ENCODE assay signal across 23 mouse cellular contexts in the genomic region with DNA sequence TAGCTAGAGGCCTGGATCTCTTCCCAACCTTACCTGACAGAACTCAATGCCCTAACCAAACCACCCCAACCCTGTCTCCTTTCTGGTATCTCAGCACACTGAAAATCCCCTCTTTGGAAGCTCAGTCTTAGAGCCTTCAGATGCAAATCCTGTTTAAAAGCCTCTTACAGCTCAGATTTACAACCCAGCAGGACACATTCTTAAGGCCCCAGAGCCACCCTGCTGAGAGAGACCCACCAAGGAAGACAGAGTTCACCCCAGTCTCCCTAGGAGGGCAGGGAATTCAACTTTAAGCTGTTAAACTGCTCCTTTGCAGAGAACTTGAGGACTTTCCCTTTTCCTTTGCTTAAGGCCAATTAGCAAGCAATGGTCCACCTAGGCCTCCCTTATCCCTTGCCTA.
"Had no signal": no experiment of that assay in that cellular context is flagged by ENCODE, and none has a peak within 500 bp of the region (broad histone marks: within the 10 kb centered on the region; RNA-seq: fewer than 3 reads in every experiment).

No protein-coding gene starts in this region.

- H3K9me3 ChIP-seq: heart, embryonic 10.5 days; hindbrain, embryonic 10.5 days; hindbrain, embryonic 12.5 days; intestine, embryonic 15.5 days; kidney, embryonic 15.5 days; limb, embryonic 10.5 days; limb, embryonic 12.5 days had no signal

- H3K36me3 ChIP-seq: heart, embryonic 10.5 days; heart, embryonic 12.5 days; hindbrain, embryonic 10.5 days; hindbrain, embryonic 12.5 days; intestine, embryonic 15.5 days; kidney, embryonic 15.5 days; limb, embryonic 10.5 days; limb, embryonic 12.5 days; liver, embryonic 13.5 days had no signal

- DNase-seq: gastrocnemius, postnatal 10 days; gastrocnemius, postnatal 25 days; heart, adult 18-20 months; heart, postnatal 10 days; heart, postnatal 4 days; kidney, adult 18-20 months; kidney, adult 9 months; kidney, postnatal 14 days; kidney, postnatal 36 days; layer of hippocampus, adult 9-11 months; layer of hippocampus, postnatal 36 days; liver; liver, embryonic 13.5 days had no signal

- H3K4me1 ChIP-seq: heart, embryonic 10.5 days; heart, embryonic 12.5 days; hindbrain, embryonic 12.5 days; intestine, embryonic 15.5 days; kidney, embryonic 15.5 days; liver, embryonic 13.5 days had no signal

- H3K4me3 ChIP-seq: heart, embryonic 10.5 days; heart, embryonic 12.5 days; hindbrain, embryonic 10.5 days; hindbrain, embryonic 12.5 days; intestine, embryonic 15.5 days; kidney, embryonic 15.5 days; limb, embryonic 10.5 days; limb, embryonic 12.5 days; liver, embryonic 13.5 days had no signal

- H3K27ac ChIP-seq: heart, embryonic 10.5 days; hindbrain, embryonic 10.5 days; hindbrain, embryonic 12.5 days; hindbrain, embryonic 14.5 days; intestine, embryonic 15.5 days; kidney, embryonic 15.5 days; kidney, postnatal 0 days; limb, embryonic 10.5 days; limb, embryonic 12.5 days; liver, embryonic 13.5 days had no signal

- H3K9ac ChIP-seq: heart, embryonic 12.5 days; hindbrain, embryonic 12.5 days; hindbrain, embryonic 14.5 days; intestine, embryonic 15.5 days; kidney, embryonic 15.5 days; limb, embryonic 12.5 days; liver, embryonic 13.5 days had no signal
